Mouse (Mus musculus): Measurements from ENCODE around the gene Cfap126.
A peak's percentile ranks its signal among the peaks of the same experiment; 100 is the strongest.
"Not testable (repeated sequence)": the region's sequence is repeated elsewhere in the genome, so short reads cannot be mapped to it uniquely, and the experiment has no call there.

Gene Cfap126

GRCm38 (mm10) chr1:171113873-171114299 lies at the start of gene Cfap126:
Cfap126 (plus strand) TSS chr1:171113918.
- DNase-seq (ENCODE audit: low spot score in 2 of 2), result peak in 1 of 2 experiments; percentile 25

GRCm38 (mm10) chr1:171064491-171065242 lies 49.1 kb upstream of the Cfap126 start, which contains the start of gene Fcgr3:
Fcgr3 (minus strand) TSS chr1:171064935.
- DNase-seq (ENCODE audit: low spot score in 2 of 2), result peak; percentile 82 to 88

- peak in 1 of 2 experiments; percentile 62 for DNase-seq (ENCODE audit: low spot score in 2 of 2)
Measured at GRCm38 (mm10) chr1:171065243-171065587, 48.5 kb upstream of the Cfap126 start.

- DNase-seq (ENCODE audit: low spot score in 2 of 2), result peak in 1 of 2 experiments; percentile 59
Measured at GRCm38 (mm10) chr1:171065768-171066167, 48.0 kb upstream of the Cfap126 start.

GRCm38 (mm10) chr1:171066583-171066982 lies 47.1 kb upstream of the Cfap126 start:
- DNase-seq (ENCODE audit: low spot score in 2 of 2), result not testable (repeated sequence)

- DNase-seq (ENCODE audit: low spot score in 2 of 2), result not testable (repeated sequence)
Measured at GRCm38 (mm10) chr1:171067928-171068327, 45.8 kb upstream of the Cfap126 start.

- DNase-seq (ENCODE audit: low spot score in 2 of 2), result not testable (repeated sequence)
Measured at GRCm38 (mm10) chr1:171069508-171069907, 44.2 kb upstream of the Cfap126 start.

- not testable (repeated sequence) for DNase-seq (ENCODE audit: low spot score in 2 of 2)
Measured at GRCm38 (mm10) chr1:171070879-171071278, 42.8 kb upstream of the Cfap126 start.

GRCm38 (mm10) chr1:171071726-171072125 lies 42.0 kb upstream of the Cfap126 start:
- DNase-seq (ENCODE audit: low spot score in 2 of 2), result not testable (repeated sequence)

GRCm38 (mm10) chr1:171072217-171072616 lies 41.5 kb upstream of the Cfap126 start:
- DNase-seq (ENCODE audit: low spot score in 2 of 2), result not testable (repeated sequence)

GRCm38 (mm10) chr1:171074283-171074682 lies 39.4 kb upstream of the Cfap126 start:
- DNase-seq (ENCODE audit: low spot score in 2 of 2), result not testable (repeated sequence)

- DNase-seq (ENCODE audit: low spot score in 2 of 2), result not testable (repeated sequence)
Measured at GRCm38 (mm10) chr1:171076176-171076575, 37.5 kb upstream of the Cfap126 start.

- DNase-seq (ENCODE audit: low spot score in 2 of 2), result not testable (repeated sequence)
Measured at GRCm38 (mm10) chr1:171077192-171077591, 36.5 kb upstream of the Cfap126 start.

GRCm38 (mm10) chr1:171077955-171078354 lies 35.8 kb upstream of the Cfap126 start:
- peak in 1 of 2 experiments; percentile 34 for DNase-seq (ENCODE audit: low spot score in 2 of 2)

- not testable (repeated sequence) for DNase-seq (ENCODE audit: low spot score in 2 of 2)
Measured at GRCm38 (mm10) chr1:171078419-171078818, 35.3 kb upstream of the Cfap126 start.

GRCm38 (mm10) chr1:171079345-171079744 lies 34.4 kb upstream of the Cfap126 start:
- not testable (repeated sequence) for DNase-seq (ENCODE audit: low spot score in 2 of 2)

GRCm38 (mm10) chr1:171079825-171080224 lies 33.9 kb upstream of the Cfap126 start:
- DNase-seq (ENCODE audit: low spot score in 2 of 2), result not testable (repeated sequence)

- DNase-seq (ENCODE audit: low spot score in 2 of 2), result not testable (repeated sequence)
Measured at GRCm38 (mm10) chr1:171081512-171082231, 32.0 kb upstream of the Cfap126 start.

- DNase-seq (ENCODE audit: low spot score in 2 of 2), result no peak
Measured at GRCm38 (mm10) chr1:171085718-171086117, 28.0 kb upstream of the Cfap126 start.

- DNase-seq (ENCODE audit: low spot score in 2 of 2), result not testable (repeated sequence)
Measured at GRCm38 (mm10) chr1:171088237-171088869, 25.4 kb upstream of the Cfap126 start.

- DNase-seq (ENCODE audit: low spot score in 2 of 2), result no peak
Measured at GRCm38 (mm10) chr1:171089891-171090290, 23.8 kb upstream of the Cfap126 start.

- no peak for DNase-seq (ENCODE audit: low spot score in 2 of 2)
Measured at GRCm38 (mm10) chr1:171090761-171091160, 23.0 kb upstream of the Cfap126 start.
